Mouse (Mus musculus) granulocyte monocyte progenitor cell, adult 5-6 weeks (primary cell): ENCODE data around the gene Ifi203. TPM values are rescaled to one million over a fixed set of nuclear protein-coding genes. Genes with fewer than 3 reads are reported as not detected.
"Not testable (repeated sequence)": the region's sequence is repeated elsewhere in the genome, so short reads cannot be mapped to it uniquely, and the experiment has no call there.

Source experiments
- ATAC-seq: replicated peaks from 2 replicates; pipeline ENCODE4 v1.8.0; 2016; ENCODE audit warnings: mild to moderate bottlenecking, moderate TSS enrichment, inconsistent platforms; ENCODE audit not compliant: poor library complexity, severe bottlenecking
- total RNA-seq, 2 experiments: library from RNA; stranded (forward) in 1 of 2; stranded (reverse) in 1 of 2; fragments of 200-712, 200-1000 nt in 1 of 2; fragments of >200 nt in 1 of 2; fragmentation: Nextera tagmentation in 1 of 2; gene quantifications; 2 replicates each; pipeline ENCODE4 v1.2.3; 2014 to 2017

Gene Ifi203
- total RNA-seq, 2 experiments from 2014 or later: 26.6 to 73.0 TPM

DNA sequence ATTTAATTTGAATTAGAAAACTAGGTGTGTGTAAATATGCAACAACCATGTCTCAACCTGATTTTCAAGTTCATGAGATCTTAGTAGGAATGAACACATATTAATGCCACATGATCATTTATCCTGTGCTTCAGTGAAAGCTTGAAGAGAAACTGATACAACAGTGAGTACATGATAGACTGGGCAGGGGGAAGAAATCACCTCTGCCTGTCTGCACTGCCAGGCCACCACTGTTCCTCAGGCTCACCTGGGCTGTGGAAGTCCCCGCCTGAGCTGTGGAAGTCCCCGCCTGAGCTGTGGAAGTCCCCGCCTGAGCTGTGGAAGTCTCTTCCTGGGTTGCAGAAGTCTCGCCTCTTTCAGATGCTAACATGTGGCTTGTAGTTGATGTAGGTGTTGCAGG is 36.6 kb downstream of the Ifi203 start:
- ATAC-seq: not testable (repeated sequence)

DNA sequence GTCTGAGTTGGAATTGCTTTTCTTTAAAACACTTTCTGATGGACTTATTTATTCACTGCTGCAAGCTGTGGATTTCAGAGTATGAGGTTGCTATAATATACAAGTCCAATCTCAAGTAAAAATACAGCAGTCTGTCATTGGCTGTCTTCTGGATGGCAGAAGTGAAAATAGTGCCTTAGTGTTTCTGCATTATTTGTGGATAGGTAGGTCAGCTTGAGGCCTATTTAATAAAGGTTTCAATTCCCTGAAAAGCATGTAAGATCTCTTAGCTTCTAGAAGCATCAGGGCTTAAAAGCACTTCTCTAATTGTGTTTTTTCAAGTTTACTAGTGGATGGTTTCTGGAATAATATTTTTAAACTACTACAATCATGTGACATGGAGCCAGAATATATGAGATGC is 52.7 kb downstream of the Ifi203 start:
- ATAC-seq: peak; percentile 65

DNA sequence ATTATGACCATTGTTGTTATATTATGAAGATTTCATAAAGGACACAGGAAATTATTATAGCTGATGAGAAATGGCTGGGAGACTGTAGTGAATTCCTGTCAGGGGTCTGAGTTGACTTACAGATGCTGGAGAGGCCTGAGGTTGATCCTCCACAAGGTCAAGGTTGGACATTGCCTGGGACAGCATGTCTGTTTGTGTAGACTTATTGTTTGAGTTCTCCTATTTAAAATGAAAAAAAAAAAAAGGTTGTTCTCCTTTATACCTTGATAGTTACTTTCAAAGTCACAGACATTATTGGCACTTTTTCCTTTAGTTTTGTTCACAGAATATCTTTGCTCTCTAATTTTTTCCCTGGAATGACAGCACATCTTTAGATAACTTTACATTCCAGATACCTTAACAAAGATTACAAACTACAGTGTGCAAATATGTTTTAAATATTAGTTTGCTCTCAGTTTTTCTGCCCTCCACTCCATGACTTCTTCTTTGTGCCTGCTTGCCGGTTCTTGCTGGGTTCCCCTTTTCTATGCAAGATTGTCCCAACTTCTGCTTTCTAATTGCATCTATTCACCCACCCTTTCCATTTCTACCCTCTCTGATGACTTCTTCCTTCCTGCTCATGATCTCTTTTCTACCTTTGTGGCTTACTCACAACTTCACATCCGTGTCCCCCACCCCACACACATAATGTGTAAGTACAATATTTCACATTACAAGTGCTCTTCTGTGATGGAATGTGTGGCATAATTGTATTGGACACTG is 55.3 kb downstream of the Ifi203 start:
- ATAC-seq: peak; percentile 96

DNA sequence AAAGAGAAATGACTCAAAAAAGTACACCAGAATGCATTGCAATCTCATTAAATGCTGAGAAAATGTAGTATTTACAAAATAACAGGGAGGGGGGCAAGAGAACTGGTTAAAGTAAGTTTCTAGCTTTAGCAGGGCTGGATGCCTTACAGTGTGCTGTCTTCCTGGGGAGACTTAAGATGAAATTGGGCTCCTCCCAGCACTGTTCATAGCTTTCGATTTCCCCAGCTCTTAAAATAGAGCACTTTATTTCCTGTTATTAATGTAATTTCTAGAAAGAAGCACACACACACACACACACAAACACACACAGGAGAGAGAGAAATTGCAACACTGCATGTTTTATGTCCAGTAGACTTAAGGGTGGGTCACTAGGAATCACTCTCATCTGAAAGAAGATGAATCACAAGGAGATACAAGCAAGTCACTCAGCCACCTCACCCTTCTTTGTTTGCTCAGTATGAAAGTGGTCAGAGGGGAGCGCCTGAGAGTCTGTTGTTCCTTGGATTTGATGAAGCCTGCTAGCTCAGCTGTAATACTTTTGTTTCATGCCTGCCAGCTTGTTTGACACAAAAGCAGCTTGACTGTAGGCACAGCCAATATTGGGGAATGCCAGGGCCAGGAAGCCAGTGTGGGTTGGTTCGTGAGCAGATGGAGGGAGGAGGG is 62.3 kb downstream of the Ifi203 start:
- ATAC-seq: peak; percentile 46

DNA sequence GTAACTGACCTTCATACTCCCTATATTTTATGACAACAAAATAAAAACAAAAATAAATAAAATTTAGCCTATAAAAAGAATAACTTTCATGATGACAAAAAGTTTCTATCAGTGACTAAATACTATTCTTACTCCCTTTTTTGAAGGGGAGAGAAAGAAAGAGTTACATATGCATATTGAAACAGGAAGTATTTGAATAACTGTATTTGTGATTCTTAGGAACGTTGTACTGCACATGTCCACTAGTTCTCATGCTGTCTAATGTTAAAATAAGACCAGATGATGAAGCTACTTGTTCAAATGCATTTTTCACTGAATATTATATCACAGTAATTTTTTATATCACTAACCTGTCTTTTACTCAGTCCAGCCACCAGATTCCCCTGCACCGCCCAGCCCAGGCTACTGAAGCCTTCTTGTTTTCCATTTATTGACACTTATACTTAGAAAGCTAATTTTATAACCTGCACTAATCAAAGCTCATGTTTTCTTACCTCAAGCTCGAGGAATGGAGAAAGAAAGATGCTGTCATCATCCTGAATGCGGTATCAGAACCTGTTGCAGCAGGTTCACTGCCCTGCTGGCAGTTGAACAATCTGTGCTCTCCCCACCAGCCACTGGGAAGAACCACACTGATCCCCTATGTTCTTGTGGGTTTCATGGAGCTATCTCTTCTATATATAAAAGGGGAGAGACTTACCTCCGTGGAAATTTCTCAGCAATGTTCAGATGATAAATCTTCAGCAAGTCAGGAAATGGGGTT is 63.1 kb downstream of the Ifi203 start:
- peak; percentile 62 for ATAC-seq

DNA sequence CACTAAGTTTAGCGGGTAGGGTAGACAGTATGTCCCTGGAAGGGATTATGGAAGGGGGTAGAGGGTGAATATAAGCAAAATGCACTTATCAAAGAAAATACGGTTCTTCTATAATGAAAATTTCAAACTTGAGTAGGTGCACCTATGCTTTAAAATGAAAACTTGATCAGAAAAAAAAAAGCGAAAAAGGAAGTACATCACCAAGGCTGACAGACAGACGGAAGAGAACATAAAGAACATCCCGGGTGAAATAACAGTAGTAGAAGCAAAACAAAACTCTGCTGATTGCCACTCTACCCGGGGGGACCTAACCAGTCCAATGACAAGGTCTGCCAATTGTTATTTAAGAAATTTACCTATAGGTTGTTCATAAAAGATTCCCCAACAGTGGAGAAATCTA is 64.2 kb downstream of the Ifi203 start:
- peak; percentile 31; the same call in 1 of the 2 replicates for ATAC-seq

DNA sequence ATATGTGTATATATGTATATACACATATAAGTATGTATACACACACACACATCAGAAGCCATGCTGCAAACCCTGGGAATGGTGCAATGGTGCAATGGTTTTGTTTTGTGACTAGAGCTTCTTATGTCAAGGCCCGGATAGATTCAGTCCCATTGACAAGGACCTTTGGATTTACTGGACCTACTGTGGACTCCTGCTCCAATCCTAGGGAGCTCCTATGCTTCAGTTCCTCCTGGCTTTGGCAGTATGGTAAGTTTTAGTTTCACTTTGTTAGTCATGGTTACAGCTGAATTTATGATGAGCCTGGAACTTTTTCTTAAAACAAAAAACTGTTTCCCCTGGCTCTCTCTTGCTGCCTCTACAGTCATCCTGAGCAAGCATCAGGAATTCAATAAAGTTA is 65.3 kb downstream of the Ifi203 start:
- peak; percentile 38 for ATAC-seq

Other genes starting within 250 kb of the Ifi203 start
- gene Ifi207, start 200.9 kb downstream of the Ifi203 start, total RNA-seq (2014; fragmentation: Nextera tagmentation): not detected in 2 replicates
- 0.41 and 1.1 TPM in 2 replicates for gene Ifi207, start 200.9 kb downstream of the Ifi203 start, total RNA-seq (2017)
- gene Ifi204, start 175.7 kb downstream of the Ifi203 start, total RNA-seq (2014; fragmentation: Nextera tagmentation): 2.1 and 5.1 TPM in 2 replicates
- gene Ifi204, start 175.7 kb downstream of the Ifi203 start, total RNA-seq (2017): 7.9 and 10.9 TPM in 2 replicates
- gene Ifi211, start 29.6 kb downstream of the Ifi203 start, total RNA-seq (2014; fragmentation: Nextera tagmentation): 9.3 and 12.3 TPM in 2 replicates
- gene Ifi211, start 29.6 kb downstream of the Ifi203 start, total RNA-seq (2017): 13.2 and 16.0 TPM in 2 replicates
- 95.6 and 101 TPM in 2 replicates for gene Mndal, start 181 bp downstream of the Ifi203 start, total RNA-seq (2014; fragmentation: Nextera tagmentation)
- gene Mndal, start 181 bp downstream of the Ifi203 start, total RNA-seq (2017): 105 and 119 TPM in 2 replicates
- gene Ifi202b, start 40.1 kb upstream of the Ifi203 start, total RNA-seq (2014; fragmentation: Nextera tagmentation): not detected in 2 replicates
- not detected in 2 replicates for gene Ifi202b, start 40.1 kb upstream of the Ifi203 start, total RNA-seq (2017)
- gene Ifi205, start 89.1 kb upstream of the Ifi203 start, total RNA-seq (2014; fragmentation: Nextera tagmentation): not detected in 2 replicates
- gene Ifi205, start 89.1 kb upstream of the Ifi203 start, total RNA-seq (2017): 0.78 TPM in 1 of 2 replicates, not detected in the other
- gene Olfr433, start 98.0 kb upstream of the Ifi203 start, total RNA-seq (2014; fragmentation: Nextera tagmentation): 0.41 TPM in 1 of 2 replicates, not detected in the other
- not detected in 2 replicates for gene Olfr433, start 98.0 kb upstream of the Ifi203 start, total RNA-seq (2017)
- gene Olfr432, start 106.5 kb upstream of the Ifi203 start, total RNA-seq (2014; fragmentation: Nextera tagmentation): not detected in 2 replicates
- gene Olfr432, start 106.5 kb upstream of the Ifi203 start, total RNA-seq (2017): not detected in 2 replicates
- not detected in 2 replicates for gene Olfr430, start 123.9 kb upstream of the Ifi203 start, total RNA-seq (2014; fragmentation: Nextera tagmentation)
- gene Olfr430, start 123.9 kb upstream of the Ifi203 start, total RNA-seq (2017): not detected in 2 replicates
- gene Olfr429, start 141.7 kb upstream of the Ifi203 start, total RNA-seq (2014; fragmentation: Nextera tagmentation): not detected in 2 replicates
- gene Olfr429, start 141.7 kb upstream of the Ifi203 start, total RNA-seq (2017): not detected in 2 replicates
- not detected in 2 replicates for gene Olfr427, start 154.2 kb upstream of the Ifi203 start, total RNA-seq (2014; fragmentation: Nextera tagmentation)
- gene Olfr427, start 154.2 kb upstream of the Ifi203 start, total RNA-seq (2017): not detected in 2 replicates
- not detected in 2 replicates for gene Olfr231, start 178.5 kb upstream of the Ifi203 start, total RNA-seq (2014; fragmentation: Nextera tagmentation)
- gene Olfr231, start 178.5 kb upstream of the Ifi203 start, total RNA-seq (2017): not detected in 2 replicates
- gene Olfr424, start 188.8 kb upstream of the Ifi203 start, total RNA-seq (2014; fragmentation: Nextera tagmentation): not detected in 2 replicates
- not detected in 2 replicates for gene Olfr424, start 188.8 kb upstream of the Ifi203 start, total RNA-seq (2017)
- not detected in 2 replicates for gene Olfr420, start 213.0 kb upstream of the Ifi203 start, total RNA-seq (2014; fragmentation: Nextera tagmentation)
- not detected in 2 replicates for gene Olfr420, start 213.0 kb upstream of the Ifi203 start, total RNA-seq (2017)
- 0.15 TPM in 1 of 2 replicates, not detected in the other for gene Spta1, start 230.1 kb upstream of the Ifi203 start, total RNA-seq (2014; fragmentation: Nextera tagmentation)
- gene Spta1, start 230.1 kb upstream of the Ifi203 start, total RNA-seq (2017): 0.34 and 0.72 TPM in 2 replicates